Mouse (Mus musculus) limb, embryonic 14.5 days (tissue): ENCODE results near the gene Ascl2. TPM values are rescaled to one million over a fixed set of nuclear protein-coding genes. Genes with fewer than 3 reads are reported as not detected.

Experiments
- ATAC-seq: fragments of 200-750 bp; cut with Nextera tagmentation; 2 replicates; pipeline ENCODE4 v1.8.0; 2017; ENCODE audit warnings: low read depth, moderate number of reproducible peaks, moderate TSS enrichment; ENCODE audit not compliant: low FRiP score
- DNase-seq: peaks from one replicate; pipeline ENCODE4 v3.0.0-alpha.2; 2015; ENCODE audit warnings: low spot score
- H3K27ac ChIP-seq: fragments of 300-500 bp; sonication (generic); replicated peaks from 2 replicates; pipeline ENCODE4 v1.5.1; 2014; ENCODE audit warnings: low read depth, mild to moderate bottlenecking, low read length, moderate library complexity, mixed read lengths
- H3K27me3 ChIP-seq: fragments of 300-500 bp; sonication (generic); 2 replicates; pipeline ENCODE4 v1.6.1; 2014; ENCODE audit warnings: low read length, mixed read lengths; ENCODE audit not compliant: control insufficient read depth, insufficient read depth
- H3K36me3 ChIP-seq: fragments of 300-500 bp; sonication (generic); 2 replicates; pipeline ENCODE4 v1.6.1; 2014; ENCODE audit warnings: mild to moderate bottlenecking, low read length, moderate library complexity, mixed read lengths; ENCODE audit not compliant: control insufficient read depth, insufficient read depth
- H3K4me1 ChIP-seq: fragments of 300-500 bp; sonication (generic); 2 replicates; pipeline ENCODE4 v1.6.1; 2014; ENCODE audit warnings: antibody characterized with exemption, low read length, mixed read lengths; ENCODE audit not compliant: control insufficient read depth, insufficient read depth
- H3K4me2 ChIP-seq: fragments of 300-500 bp; sonication (generic); replicated peaks from 2 replicates; pipeline ENCODE4 v1.6.1; 2014; ENCODE audit warnings: low read depth, mild to moderate bottlenecking, low read length, moderate library complexity; ENCODE audit not compliant: severe bottlenecking
- H3K4me3 ChIP-seq: fragments of 300-500 bp; sonication (generic); replicated peaks from 2 replicates; pipeline ENCODE4 v1.5.1; 2014; ENCODE audit warnings: low read length
- H3K9ac ChIP-seq: fragments of 300-500 bp; sonication (generic); 2 replicates; pipeline ENCODE4 v1.6.1; 2014; ENCODE audit warnings: mild to moderate bottlenecking, low read depth, low read length, moderate library complexity; ENCODE audit not compliant: severe bottlenecking
- H3K9me3 ChIP-seq: fragments of 300-500 bp; sonication (generic); 2 replicates; pipeline ENCODE4 v1.6.1; 2016; ENCODE audit warnings: low read length; ENCODE audit not compliant: control insufficient read depth
- POLR2A ChIP-seq: fragments of 200-500 bp; IDR thresholded peaks from 2 replicates; pipeline ENCODE4 v1.8.0; 2012; ENCODE audit warnings: inconsistent platforms, mild to moderate bottlenecking, moderate library complexity, borderline replicate concordance; ENCODE audit not compliant: insufficient read depth, insufficient read length; ENCODE audit errors: extremely low read depth
- WGBS: fragments of 180-500 bp; shearing (Covaris S2); extraction: QIAGEN DNeasy Blood & Tissue Kit; methylation state at CpG from one replicate; pipeline ENCODE4 v1.1.7; 2014; 5-methylcytosine and 5-hydroxymethylcytosine counted together
- polyA plus RNA-seq, 2 experiments: library from polyadenylated mRNA; depleted of rRNA in 1 of 2; stranded (reverse) in 1 of 2; unstranded in 1 of 2; fragments of >200 nt; fragmentation: Nextera tagmentation in 1 of 2; extraction: Ambion mirVana in 1 of 2; gene quantifications; 2 replicates each; pipeline versions ENCODE4 v1.2.1 to v1.2.3; 2012 to 2014

Ascl2 gene
- polyA plus RNA-seq, 2 experiments: 1.5 to 1.9 TPM

DNA sequence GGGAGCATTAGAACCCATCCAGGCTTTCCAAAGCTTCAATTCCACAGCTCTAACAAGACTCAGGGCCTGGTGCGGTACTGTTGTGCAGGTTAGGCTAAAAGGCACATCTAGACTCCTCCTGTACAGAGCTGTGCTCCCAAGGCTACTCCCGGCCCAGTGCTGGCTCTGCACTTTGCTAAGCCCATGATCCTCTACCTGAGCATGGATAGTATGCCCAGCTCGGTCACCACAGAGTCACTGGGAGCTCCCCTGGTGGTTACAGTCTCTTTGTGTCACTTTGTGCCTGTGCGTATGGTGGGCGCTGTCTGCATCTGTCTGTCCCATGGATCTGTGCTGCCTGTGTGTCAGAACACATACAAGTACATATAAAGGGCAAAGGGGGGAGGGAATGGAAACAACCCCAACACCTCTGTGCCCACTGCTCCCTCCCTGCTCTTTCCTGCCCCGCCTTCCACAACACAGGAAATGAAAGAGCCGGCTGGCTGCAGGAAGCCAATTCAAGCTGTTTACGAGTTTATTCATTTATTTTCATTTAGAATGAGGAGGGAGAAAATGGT is 39.4 kb upstream of the Ascl2 start:
- Histone ChIP-seq H3K4me3 (no peak overlapping the region), H3K27ac (peak overlapping the region; percentile 95)
- 22% methylated on average over 8 of the region's 8 CpGs for WGBS

DNA sequence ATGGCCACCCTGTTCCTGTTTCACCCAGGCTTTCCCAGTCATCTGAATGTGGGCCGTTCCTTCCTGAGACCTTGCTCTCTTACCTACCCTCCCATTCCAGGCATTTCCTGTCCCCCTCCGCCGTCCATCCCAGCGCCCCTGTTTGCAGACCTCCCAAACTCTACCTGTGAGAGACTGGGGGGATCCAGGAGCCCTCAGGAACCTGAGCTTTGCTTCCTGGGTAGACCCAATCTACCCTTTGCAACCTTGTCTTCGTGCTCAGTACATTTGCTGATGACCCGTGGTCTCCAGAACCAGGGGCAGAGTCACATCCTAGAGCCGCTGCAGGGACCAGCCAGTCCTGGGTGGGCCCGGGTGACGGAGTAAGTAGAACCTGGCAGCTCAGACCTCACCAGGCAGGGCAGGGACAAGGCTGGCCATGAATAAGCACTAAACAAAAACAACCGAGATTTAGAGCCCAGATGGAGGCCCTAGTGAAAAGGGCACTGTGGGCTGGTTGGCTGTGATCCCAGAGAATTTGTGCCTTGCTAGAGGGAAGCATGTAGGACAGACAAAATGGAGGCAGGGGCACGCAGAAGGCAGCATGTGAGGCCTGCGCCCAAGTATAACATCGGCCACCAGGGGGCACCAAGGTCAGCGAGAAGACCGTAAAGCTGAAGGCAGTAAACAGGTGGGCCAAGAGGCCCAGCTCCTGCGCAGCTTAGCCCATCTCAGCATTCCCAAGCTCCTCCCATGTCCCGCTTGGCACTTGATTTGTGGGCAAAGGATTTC is 38.7 kb upstream of the Ascl2 start:
- no peak overlapping the region; the same call in 1 of the 2 replicates for H3K4me3 ChIP-seq

More for the DNA sequence above, 39.4 kb upstream of the Ascl2 start:
- Histone ChIP-seq H3K4me2 (peak overlapping the region; percentile 36), H3K36me3 (no peaks in the 10 kb centered on the region), H3K9ac (peak overlapping the region; percentile 22; the same call in 1 of the 2 replicates), H3K27me3 (no peaks in the 10 kb centered on the region), H3K4me1 (peaks cover 37% of the 10 kb centered on the region), H3K9me3 (no peaks in the 10 kb centered on the region)
- DNase-seq (peak; percentile 81), ATAC-seq (peak; percentile 77)
- no peak for TF ChIP-seq POLR2A

DNA sequence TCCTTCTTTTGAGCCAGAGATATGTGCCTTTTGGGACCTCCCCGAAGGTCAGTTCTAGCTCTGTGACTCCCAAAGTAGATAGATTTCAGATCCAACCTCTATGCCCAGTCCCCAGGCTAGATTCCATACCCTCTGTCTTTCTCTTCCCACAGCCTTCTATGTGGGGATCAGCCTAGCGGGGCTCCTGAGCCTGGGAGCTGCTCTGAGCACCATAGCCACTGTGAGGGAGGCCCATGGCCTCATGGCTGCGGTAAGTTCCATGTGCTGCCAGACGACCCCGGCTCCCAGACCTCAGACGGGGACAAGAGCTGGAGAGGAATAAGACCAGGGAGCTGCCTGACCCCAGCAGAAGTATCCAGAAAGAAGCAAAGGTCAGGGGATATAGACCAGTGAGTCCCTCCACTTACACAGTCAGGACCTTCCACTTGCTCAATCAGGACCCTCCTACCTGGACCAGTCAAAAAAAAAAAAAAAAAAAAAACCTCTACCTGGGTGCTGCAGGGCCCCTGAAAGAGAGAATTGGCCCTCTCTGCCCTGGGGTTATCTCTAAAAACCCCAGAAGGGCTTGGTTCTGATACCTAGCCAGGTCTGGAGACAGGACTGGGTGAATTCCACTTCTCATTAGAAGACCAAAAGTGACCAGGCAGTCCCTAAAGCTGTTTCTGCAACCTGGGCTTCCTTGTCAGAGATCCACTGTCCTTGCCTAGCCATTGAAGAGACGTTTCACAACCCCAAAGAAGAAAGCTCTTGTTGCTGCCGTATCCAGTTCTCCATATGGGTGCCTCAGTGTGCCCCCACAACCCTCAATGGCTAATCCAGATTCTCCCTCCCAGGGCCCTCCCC is 37.9 kb upstream of the Ascl2 start:
- H3K9ac ChIP-seq: no peak overlapping the region
- DNase-seq (no peak), ATAC-seq (no peak)

More for the DNA sequence above, 38.7 kb upstream of the Ascl2 start:
- H3K4me1 ChIP-seq: peaks cover 37% of the 10 kb centered on the region
- WGBS: 36% methylated on average over 17 of the region's 17 CpGs
- no peaks in the 10 kb centered on the region for H3K27me3 ChIP-seq
- DNase-seq (peak; percentile 94), ATAC-seq (peak; percentile 85)
- no peaks in the 10 kb centered on the region for H3K9me3 ChIP-seq
- no peaks in the 10 kb centered on the region for H3K36me3 ChIP-seq
- H3K4me2 ChIP-seq: peak overlapping the region; percentile 36
- H3K9ac ChIP-seq: peak overlapping the region; percentile 22; the same call in 1 of the 2 replicates
- H3K27ac ChIP-seq: peak overlapping the region; percentile 95
- TF ChIP-seq POLR2A: no peak

DNA sequence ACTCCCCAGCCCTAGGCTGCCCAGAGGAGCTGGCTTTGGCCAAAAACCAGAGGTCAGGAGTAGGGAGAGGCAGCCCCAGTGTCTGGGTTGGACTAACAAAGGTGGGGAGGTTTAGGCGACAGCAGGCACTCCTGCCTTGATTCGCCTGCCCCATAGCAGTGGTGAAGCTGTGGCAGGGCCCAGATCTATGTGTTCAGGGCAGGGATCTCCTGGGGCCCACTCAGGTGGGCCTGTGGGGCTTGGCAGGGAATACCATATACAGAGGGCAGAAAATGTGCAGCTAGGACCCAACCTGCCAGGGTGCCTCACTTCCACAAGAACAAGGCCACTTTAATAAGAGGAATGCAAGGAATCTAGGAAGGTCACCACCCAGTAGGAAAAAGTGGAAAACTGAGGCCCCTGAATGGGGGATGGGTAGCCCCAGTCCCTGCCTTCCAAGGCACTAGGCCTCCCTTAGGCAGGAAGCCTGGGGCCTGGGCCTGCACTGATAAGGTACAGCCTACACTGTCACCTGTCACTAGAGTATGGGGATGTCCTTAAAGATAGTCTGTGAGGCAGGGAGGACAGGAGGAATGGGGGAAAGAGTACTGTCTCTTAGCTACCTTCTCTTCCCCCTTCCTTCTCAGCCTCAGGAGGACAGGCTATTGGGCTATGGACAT is 37.2 kb upstream of the Ascl2 start:
- DNase-seq: no peak
- 78% methylated on average over 2 of the region's 2 CpGs for WGBS
- Histone ChIP-seq H3K9ac (no peak overlapping the region), H3K4me1 (peaks cover 37% of the 10 kb centered on the region), H3K27me3 (no peaks in the 10 kb centered on the region), H3K9me3 (no peaks in the 10 kb centered on the region), H3K27ac (peak overlapping the region; percentile 95), H3K4me3 (no peak overlapping the region), H3K4me2 (no peak overlapping the region; the same call in 1 of the 2 replicates), H3K36me3 (no peaks in the 10 kb centered on the region)
- ATAC-seq: no peak
- TF ChIP-seq POLR2A: no peak

More for the DNA sequence above, 37.9 kb upstream of the Ascl2 start:
- no peak for TF ChIP-seq POLR2A
- peaks cover 37% of the 10 kb centered on the region for H3K4me1 ChIP-seq
- H3K27ac ChIP-seq: peak overlapping the region; percentile 95
- WGBS: 82% methylated on average over 8 of the region's 8 CpGs
- peak overlapping the region; percentile 22 for H3K4me2 ChIP-seq
- no peaks in the 10 kb centered on the region for H3K27me3 ChIP-seq
- no peak overlapping the region; the same call in 1 of the 2 replicates for H3K4me3 ChIP-seq
- no peaks in the 10 kb centered on the region for H3K9me3 ChIP-seq
- H3K36me3 ChIP-seq: no peaks in the 10 kb centered on the region
